Mouse (Mus musculus): ENCODE measurements around the gene Usp29. TPM values are rescaled to one million over a fixed set of nuclear protein-coding genes. Genes with fewer than 3 reads are reported as not detected.
"Not testable (repeated sequence)": the region's sequence is repeated elsewhere in the genome, so short reads cannot be mapped to it uniquely, and the experiment has no call there.

Gene Usp29
- total RNA-seq, 2 experiments from 2014 or later = 29.4 to 32.9 TPM

- no peak for DNase-seq
Measured at GRCm38 (mm10) chr7:6765240-6765639, 34.9 kb downstream of the Usp29 start.

DNA sequence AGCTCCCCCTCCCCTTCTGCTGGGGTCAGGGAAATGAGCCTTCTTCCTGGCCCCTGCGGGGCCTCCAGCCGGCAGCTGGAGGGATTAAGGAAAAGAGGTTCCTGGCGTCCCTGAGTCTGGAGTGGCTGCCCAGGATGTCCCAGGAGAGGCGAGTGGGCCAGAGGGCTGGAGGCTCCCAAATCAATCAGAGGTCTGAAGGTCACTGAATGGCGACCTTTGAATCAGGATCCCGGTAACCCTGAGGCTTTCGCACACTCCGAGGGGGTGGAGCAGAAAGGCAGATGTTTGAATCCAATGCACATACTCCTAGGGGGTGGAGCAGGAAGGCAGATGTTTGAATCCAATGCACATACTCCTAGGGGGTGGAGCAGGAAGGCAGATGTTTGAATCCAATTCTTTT is 39.9 kb downstream of the Usp29 start:
- no peak for DNase-seq

DNA sequence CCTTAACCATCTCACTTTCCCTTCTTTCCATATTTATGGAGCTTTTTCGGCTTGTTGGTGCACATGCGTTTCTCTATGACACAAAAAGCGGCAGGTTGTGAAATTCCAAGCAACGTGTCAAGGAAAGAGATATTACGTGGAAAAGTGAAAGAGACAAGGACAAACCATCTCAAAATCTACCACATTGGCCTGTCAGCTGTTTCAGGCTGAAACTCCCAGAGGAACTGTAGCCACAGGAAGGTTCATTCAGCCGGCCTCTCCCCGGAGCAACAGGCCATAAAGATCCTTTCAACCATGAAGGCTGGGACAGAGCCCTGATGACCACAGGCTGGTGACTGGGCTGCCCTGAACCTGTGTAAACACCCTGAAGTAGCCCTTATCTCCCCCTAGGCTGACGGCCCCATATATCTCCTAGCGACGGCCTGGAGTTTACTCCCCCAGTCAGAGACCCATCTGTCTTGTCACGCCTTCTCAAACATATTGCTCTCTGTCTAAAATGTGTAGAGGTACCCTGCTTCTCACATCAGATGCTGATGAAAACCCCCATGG is 43.6 kb downstream of the Usp29 start:
- not testable (repeated sequence) for DNase-seq

DNA sequence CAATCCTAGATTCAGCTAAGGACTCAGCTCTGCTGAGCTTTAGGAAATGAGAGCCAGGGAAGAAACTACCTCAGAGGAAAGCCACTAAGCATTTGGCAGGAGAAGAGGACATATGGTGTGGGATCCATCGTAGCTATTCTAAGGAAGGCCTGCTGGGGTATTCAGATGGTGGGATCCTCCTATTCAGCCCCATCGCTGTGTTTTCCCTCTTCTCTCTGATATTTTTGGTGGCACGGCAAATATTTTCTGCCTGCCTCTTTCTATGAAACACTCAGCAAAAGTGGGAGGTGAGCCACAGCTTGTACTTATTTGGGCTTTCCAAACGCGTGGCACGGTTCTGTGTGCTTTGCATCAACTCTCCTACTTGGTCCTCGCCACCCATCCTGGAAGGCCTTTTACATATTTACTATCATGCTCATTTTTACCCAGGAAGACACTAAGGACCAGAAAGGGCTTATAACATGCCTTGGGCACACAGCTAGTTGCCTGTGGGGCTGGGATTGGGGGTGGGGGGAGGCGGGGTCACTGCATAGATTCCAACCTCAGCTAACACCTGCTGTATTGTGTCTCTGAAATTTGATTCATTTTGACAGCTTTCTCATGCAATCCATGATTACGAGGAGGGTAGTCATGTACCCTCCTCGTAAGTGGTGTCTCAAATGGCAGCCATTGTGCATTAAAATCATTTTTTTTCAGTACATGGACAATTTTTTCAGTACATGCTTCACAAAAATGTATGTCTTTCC is 46.1 kb downstream of the Usp29 start:
- DNase-seq = peak; percentile 56 to 72

DNA sequence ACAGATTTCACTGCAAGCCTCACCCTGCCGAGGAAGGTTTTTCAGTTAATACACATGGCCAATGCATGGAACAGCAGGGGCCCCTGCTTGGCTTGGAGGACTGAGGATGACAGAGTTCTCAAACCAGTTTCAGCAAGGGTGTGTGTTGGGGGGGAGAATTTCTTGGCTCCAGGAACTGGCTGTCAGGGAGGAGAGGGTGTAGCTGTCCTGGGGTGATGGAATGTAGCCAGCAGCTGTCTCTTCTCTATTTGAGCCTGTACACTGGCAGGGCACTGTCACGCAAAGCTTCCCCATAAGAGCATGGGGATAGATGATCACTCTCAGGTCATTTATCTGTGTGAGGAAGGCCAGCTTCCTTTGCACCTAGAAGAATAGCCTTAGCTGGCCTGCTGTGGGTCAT is 46.7 kb downstream of the Usp29 start:
- no peak for DNase-seq

GRCm38 (mm10) chr7:6777689-6778088 is 47.3 kb downstream of the Usp29 start:
- DNase-seq = no peak

DNA sequence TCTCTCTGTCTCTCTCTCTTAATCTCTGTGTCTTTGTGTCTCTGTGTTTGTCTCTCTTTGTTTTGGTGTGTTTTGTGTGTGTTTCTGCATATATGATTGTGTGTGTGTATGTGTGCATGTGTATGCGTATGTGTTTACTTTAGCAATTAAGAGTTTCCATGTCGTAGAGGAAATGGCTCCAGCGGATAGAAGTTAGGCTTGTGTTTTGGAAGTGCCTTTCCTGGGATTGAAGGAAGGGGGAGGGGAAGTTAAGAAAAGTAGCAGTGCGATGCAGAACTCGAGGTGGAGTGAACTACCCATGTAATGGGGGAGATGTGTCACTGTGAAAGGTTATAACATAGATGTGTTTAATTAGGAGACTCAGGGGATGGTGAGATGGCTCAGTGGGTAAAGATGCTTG is 48.8 kb downstream of the Usp29 start:
- DNase-seq = no peak

GRCm38 (mm10) chr7:6781541-6781940 is 51.2 kb downstream of the Usp29 start:
- DNase-seq = no peak

DNA sequence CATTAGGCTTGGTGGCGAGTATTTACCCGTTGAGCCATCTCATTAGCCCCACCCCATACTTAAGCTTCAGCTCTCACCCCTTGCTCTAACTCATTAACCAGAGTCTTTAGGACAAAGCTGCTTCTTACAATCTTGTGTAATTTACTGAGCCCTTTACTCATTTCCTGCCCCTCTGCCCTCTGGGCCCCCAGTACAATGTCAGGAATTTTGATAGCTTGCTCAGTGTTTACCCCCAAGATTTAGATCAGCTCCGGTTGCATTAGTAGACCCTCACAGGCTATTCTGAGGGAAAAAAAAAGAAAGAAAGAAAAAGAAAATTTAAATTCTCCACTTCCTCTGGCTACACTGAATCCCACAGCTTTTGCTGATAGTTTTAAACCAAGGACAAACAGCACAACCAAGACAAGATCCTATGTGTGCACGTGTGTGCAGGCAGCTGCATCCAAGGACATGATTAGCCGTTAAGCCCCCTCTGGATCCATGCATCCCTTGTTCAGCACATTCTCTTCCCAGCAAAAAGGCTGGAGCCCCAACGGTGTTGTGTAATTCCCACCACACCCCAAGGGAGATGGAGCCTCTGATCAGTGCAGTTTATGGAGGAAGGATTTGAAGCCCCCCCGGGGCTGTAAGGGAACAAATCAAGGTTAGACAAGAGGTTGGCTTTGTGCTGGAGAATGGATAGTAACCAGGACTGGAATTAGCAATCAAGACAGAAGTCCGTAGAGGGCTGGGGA is 54.1 kb downstream of the Usp29 start:
- no peak for DNase-seq

- no peak for DNase-seq
Measured at GRCm38 (mm10) chr7:6787000-6787399, 56.6 kb downstream of the Usp29 start.

DNA sequence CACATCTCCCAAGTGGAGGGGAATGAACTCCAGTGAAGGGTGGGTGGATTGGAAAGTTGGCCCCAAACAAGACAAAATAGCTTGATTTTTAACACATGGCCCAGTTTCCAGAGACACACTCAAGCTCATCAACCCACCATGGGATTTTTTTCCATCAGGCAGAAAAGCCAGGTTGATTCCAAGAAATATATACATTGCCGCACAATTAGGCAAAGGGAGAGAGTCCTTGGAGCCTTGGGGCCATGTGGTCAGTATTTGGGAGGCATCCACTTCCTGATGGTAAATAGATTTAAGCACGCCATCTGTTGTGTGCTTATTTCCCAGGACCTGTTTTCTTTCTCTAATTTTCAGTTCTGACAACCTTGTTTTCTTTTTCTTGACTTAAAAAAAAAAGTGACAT is 57.7 kb downstream of the Usp29 start:
- no peak for DNase-seq

GRCm38 (mm10) chr7:6791286-6792065 is 61.1 kb downstream of the Usp29 start:
- no peak for DNase-seq

- DNase-seq = no peak
Measured at GRCm38 (mm10) chr7:6793240-6793639, 62.9 kb downstream of the Usp29 start.

DNA sequence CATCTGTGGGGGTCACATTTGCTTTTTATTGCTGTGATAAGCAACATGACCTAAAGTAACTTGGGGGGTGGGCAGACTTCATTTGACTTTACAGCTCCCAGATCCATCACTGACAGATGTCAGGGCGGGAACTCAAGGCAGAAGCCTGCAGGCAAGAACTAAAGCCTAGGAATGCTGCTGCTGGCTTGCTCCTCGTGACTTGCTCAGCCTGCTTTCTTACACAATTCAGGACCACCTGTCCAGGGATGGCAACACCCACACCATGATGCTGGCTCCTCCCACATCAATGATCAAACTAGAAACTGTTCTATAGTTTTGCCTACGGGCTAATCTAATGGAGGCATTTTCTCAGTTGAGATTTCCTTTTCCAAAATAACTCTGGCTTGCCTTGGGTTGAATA is 63.4 kb downstream of the Usp29 start:
- no peak for DNase-seq

GRCm38 (mm10) chr7:6797408-6797807 is 67.0 kb downstream of the Usp29 start:
- no peak for DNase-seq

- DNase-seq = no peak
Measured at GRCm38 (mm10) chr7:6799105-6799805, 68.9 kb downstream of the Usp29 start.

DNA sequence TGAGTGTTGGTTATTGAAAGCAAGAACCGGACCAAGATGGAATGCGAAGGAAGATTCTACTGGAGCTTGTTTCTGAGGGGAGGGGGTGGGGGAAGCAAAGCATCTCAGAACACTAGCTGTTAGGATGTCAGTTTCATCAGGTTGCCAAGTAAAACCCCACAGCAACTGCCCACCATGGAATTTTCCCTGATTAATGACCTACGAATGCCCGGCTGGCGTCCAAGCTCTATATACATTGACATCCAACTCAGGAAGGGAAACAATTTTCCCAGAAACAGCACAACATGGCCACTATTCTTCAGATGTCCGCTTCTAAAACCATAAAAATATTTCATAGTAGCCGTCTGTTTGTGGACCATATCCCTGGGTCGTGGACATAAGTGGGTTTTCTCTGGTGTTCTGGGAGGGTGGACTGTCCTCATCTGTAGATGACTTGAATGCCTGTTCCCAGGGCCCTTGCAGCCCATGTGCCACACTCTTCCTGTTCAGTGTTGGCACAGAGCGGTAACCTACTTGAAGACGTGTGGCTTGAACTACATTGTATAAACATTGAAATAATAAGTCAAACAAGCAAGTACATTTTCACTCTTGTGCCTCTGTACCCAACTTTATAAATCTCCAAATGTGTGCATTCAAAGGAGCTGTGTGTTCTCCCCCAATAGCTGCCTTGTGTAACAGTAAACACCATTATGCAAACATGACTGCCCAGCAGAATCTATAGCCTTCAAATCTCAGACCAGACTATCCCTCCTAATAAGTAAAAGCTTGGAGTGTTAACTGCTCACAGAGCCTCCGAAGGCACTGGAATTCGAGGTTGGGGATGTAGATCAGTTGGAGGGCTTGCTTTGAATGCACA is 70.4 kb downstream of the Usp29 start:
- DNase-seq = no peak

- DNase-seq = no peak
Measured at GRCm38 (mm10) chr7:6801642-6802041, 71.3 kb downstream of the Usp29 start.

DNA sequence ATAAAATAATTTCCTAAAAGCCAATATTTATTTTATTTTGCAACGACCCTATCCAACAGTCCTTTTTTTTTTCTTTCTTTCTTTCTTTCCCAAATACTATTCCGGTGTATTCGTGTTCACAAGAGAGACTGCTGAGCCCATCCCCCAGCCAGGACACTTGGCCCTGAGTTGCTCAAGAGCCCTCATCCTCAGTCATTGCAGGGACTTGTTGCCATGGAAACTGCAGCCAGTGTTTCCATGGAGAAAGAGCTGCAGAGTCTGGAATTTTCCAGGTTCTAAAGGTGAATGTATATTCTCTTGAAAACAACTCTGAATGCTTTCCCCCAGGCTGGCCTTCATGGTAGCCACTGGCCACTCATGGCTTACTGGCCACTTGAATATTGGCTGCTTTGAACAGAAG is 80.2 kb downstream of the Usp29 start:
- peak; percentile 23 to 32 for DNase-seq

DNA sequence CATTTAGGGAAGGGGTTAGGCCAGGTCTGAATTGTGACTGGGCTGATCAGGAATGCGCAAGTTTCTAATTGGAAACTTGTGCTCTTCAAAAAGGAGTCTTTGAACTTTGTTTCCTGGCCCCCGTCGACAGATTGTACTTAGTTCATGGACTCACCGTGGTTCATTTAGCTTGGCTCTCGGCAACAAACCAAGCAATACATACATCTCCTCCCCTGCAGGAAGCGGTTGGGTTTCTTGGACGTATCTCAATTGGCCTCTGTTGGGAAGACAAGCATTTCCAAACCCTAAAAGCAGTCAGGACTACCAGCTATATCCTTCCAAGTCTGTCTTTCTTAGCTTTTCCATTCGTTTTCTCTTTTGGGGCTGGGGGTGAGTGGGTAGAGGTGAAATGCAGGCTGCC is 84.6 kb downstream of the Usp29 start:
- no peak for DNase-seq

- peak in 1 of 2 experiments; percentile 6 for DNase-seq
Measured at GRCm38 (mm10) chr7:6816706-6817376, 86.5 kb downstream of the Usp29 start.
